Mouse (Mus musculus) midbrain, postnatal 0 days (tissue): ENCODE measurements around the gene Hist1h4h. TPM values are rescaled to one million over a fixed set of nuclear protein-coding genes. Genes with fewer than 3 reads are reported as not detected.
"Not testable (repeated sequence)": the region's sequence is repeated elsewhere in the genome, so short reads cannot be mapped to it uniquely, and the experiment has no call there.

ENCODE experiments used
- ATAC-seq: fragments of 200-750 bp; cut with Nextera tagmentation; 2 replicates; pipeline ENCODE4 v1.8.0; 2017; ENCODE audit warnings: moderate number of reproducible peaks, mild to moderate bottlenecking, moderate TSS enrichment, moderate library complexity; ENCODE audit not compliant: low FRiP score
- DNase-seq: peaks from one replicate; pipeline ENCODE4 v3.0.0-alpha.2; 2015; ENCODE audit warnings: low spot score
- H3K27ac ChIP-seq: fragments of 300-500 bp; sonication (generic); 2 replicates; pipeline ENCODE4 v1.5.1; 2014; ENCODE audit warnings: low read depth, mild to moderate bottlenecking, low read length, mixed read lengths
- H3K27me3 ChIP-seq: fragments of 300-500 bp; sonication (generic); 2 replicates; pipeline ENCODE4 v1.6.1; 2014; ENCODE audit warnings: low read length, control low read depth, mixed read lengths; ENCODE audit not compliant: insufficient read depth
- H3K36me3 ChIP-seq: fragments of 300-500 bp; sonication (generic); 2 replicates; pipeline ENCODE4 v1.6.1; 2014; ENCODE audit warnings: low read length, control low read depth, mixed read lengths; ENCODE audit not compliant: insufficient read depth
- H3K4me1 ChIP-seq: fragments of 300-500 bp; sonication (generic); 2 replicates; pipeline ENCODE4 v1.6.1; 2014; ENCODE audit warnings: mild to moderate bottlenecking, control low read depth, antibody characterized with exemption, low read length, mixed read lengths; ENCODE audit not compliant: insufficient read depth
- H3K4me2 ChIP-seq: fragments of 300-500 bp; sonication (generic); 2 replicates; pipeline ENCODE4 v1.6.1; 2014; ENCODE audit warnings: low read depth, mild to moderate bottlenecking, low read length, mixed read lengths; ENCODE audit not compliant: poor library complexity, severe bottlenecking
- H3K4me3 ChIP-seq: fragments of 300-500 bp; sonication (generic); 2 replicates; pipeline ENCODE4 v1.5.1; 2014; ENCODE audit warnings: low read depth, mild to moderate bottlenecking, low read length, moderate library complexity
- H3K9ac ChIP-seq: fragments of 300-500 bp; sonication (generic); replicated peaks from 2 replicates; pipeline ENCODE4 v1.6.1; 2014; ENCODE audit warnings: mild to moderate bottlenecking, low read length, moderate library complexity, mixed read lengths; ENCODE audit not compliant: poor library complexity, severe bottlenecking
- H3K9me3 ChIP-seq: fragments of 300-500 bp; sonication (generic); 2 replicates; pipeline ENCODE4 v1.6.1; 2016; ENCODE audit warnings: low read length, control low read depth
- CTCF ChIP-seq: IDR thresholded peaks from 2 replicates; pipeline ENCODE4 v1.5.1; 2016; ENCODE audit warnings: antibody characterized with exemption, mild to moderate bottlenecking
- WGBS: fragments of 180-500 bp; shearing (Covaris S2); extraction: QIAGEN DNeasy Blood & Tissue Kit; methylation state at CpG from one replicate; pipeline ENCODE4 v1.1.7; 2014; 5-methylcytosine and 5-hydroxymethylcytosine counted together
- polyA plus RNA-seq: library from polyadenylated mRNA; unstranded; fragments of >200 nt; fragmentation: Nextera tagmentation; extraction: Ambion mirVana; gene quantifications from 2 replicates; pipeline ENCODE4 v1.2.1, GENCODE M21; 2015
- total RNA-seq: library from RNA; depleted of rRNA; stranded (reverse); fragments of >200 nt; gene quantifications from 2 replicates; pipeline ENCODE4 v1.2.3, GENCODE M21; 2014

The Hist1h4h gene
- total and polyA plus RNA-seq, 2 experiments from 2014 or later = 4.0 to 1,474 TPM

- WGBS = 45% methylated on average over 2 of the region's 2 CpGs
- no peak for ATAC-seq
- DNase-seq = no peak
Observed at GRCm38 (mm10) chr13:23572218-23573033, 41.6 kb downstream of the Hist1h4h start.

GRCm38 (mm10) chr13:23573034-23573897 is 42.4 kb downstream of the Hist1h4h start:
- ATAC-seq, DNase-seq: not testable (repeated sequence)

More at GRCm38 (mm10) chr13:23572218-23573033, 41.6 kb downstream of the Hist1h4h start:
- Histone ChIP-seq H3K4me2 (peak overlapping the region; percentile 52), H3K4me1 (0 out of 2 replicates have a peak, but pooled peaks cover 8% of the 10 kb centered on the region), H3K36me3 (no peaks in the 10 kb centered on the region), H3K9me3 (no peaks in the 10 kb centered on the region), H3K27me3 (no peaks in the 10 kb centered on the region), H3K9ac (0 out of 2 replicates have a peak overlapping the region, but pooled peaks have one; percentile 20), H3K4me3 (peak overlapping the region; percentile 39; the same call in 1 of the 2 replicates), H3K27ac (no peak overlapping the region)
- no peak for TF ChIP-seq CTCF

GRCm38 (mm10) chr13:23573898-23574524 is 43.2 kb downstream of the Hist1h4h start, which contains the start of the genes Hist1h2bf and Hist1h2ad:
Gene Hist1h2bf, minus strand, starts transcription at chr13:23574196.
Gene Hist1h2ad, plus strand, starts transcription at chr13:23574381.
- H3K36me3 ChIP-seq, H3K27me3 ChIP-seq, H3K9me3 ChIP-seq, H3K4me1 ChIP-seq, H3K9ac ChIP-seq: not testable (repeated sequence)
- ATAC-seq = peak; percentile 93
- Histone ChIP-seq H3K4me2 (peak within 1 kb of the TSS; percentile 54), H3K27ac (peak within 1 kb of the TSS; percentile 67), H3K4me3 (peak within 1 kb of the TSS; percentile 38)
- DNase-seq = peak; percentile 99
- WGBS = under 1% methylated on average over 22 of the region's 42 CpGs

More at GRCm38 (mm10) chr13:23573034-23573897, 42.4 kb downstream of the Hist1h4h start:
- H3K9me3 ChIP-seq, H3K36me3 ChIP-seq, H3K9ac ChIP-seq, H3K27me3 ChIP-seq, H3K4me1 ChIP-seq: not testable (repeated sequence)
- Histone ChIP-seq H3K4me3 (peak overlapping the region; percentile 30; the same call in 1 of the 2 replicates), H3K4me2 (peak overlapping the region; percentile 54), H3K27ac (peak overlapping the region; percentile 47; the same call in 1 of the 2 replicates)
- 12% methylated on average over 18 of the region's 20 CpGs for WGBS

- not testable (repeated sequence) for H3K36me3 ChIP-seq, H3K4me1 ChIP-seq, H3K9ac ChIP-seq, DNase-seq, H3K9me3 ChIP-seq, H3K27me3 ChIP-seq
- Histone ChIP-seq H3K27ac (peak overlapping the region; percentile 67), H3K4me2 (peak overlapping the region; percentile 54), H3K4me3 (peak overlapping the region; percentile 30)
- peak; percentile 45 for ATAC-seq
- WGBS = under 1% methylated on average over 6 of the region's 39 CpGs
Observed at GRCm38 (mm10) chr13:23574546-23575170, 43.8 kb downstream of the Hist1h4h start.

GRCm38 (mm10) chr13:23575271-23575851 is 44.5 kb downstream of the Hist1h4h start, which contains the start of gene Hist1h3d:
Gene Hist1h3d, plus strand, starts transcription at chr13:23575763.
- under 1% methylated on average over 18 of the region's 18 CpGs for WGBS
- Histone ChIP-seq H3K4me3 (peak within 1 kb of the TSS; percentile 38), H3K9ac (0 out of 2 replicates have a peak within 1 kb of the TSS, but pooled peaks have one; percentile 33), H3K4me1 (0 out of 2 replicates have a peak, but pooled peaks cover 8% of the 10 kb centered on the region), H3K27me3 (no peaks in the 10 kb centered on the region), H3K9me3 (no peaks in the 10 kb centered on the region), H3K36me3 (no peaks in the 10 kb centered on the region), H3K27ac (peak within 1 kb of the TSS; percentile 67), H3K4me2 (peak within 1 kb of the TSS; percentile 53)
- no peak for TF ChIP-seq CTCF
- DNase-seq (peak; percentile 93), ATAC-seq (peak; percentile 63)

GRCm38 (mm10) chr13:23575864-23576313 is 45.0 kb downstream of the Hist1h4h start:
- peak overlapping the region; percentile 47; the same call in 1 of the 2 replicates for H3K27ac ChIP-seq
- H3K27me3 ChIP-seq, ATAC-seq, H3K9me3 ChIP-seq, H3K4me1 ChIP-seq, DNase-seq, H3K36me3 ChIP-seq: not testable (repeated sequence)
- WGBS = 0% methylated on average over 9 of the region's 40 CpGs
- H3K9ac ChIP-seq = 0 out of 2 replicates have a peak overlapping the region, but pooled peaks have one; percentile 33
- peak overlapping the region; percentile 38 for H3K4me3 ChIP-seq
- peak overlapping the region; percentile 53 for H3K4me2 ChIP-seq
